Mouse (Mus musculus): ENCODE measurements around the gene Cdc14b. TPM values are rescaled to one million over a fixed set of nuclear protein-coding genes. Genes with fewer than 3 reads are reported as not detected.

Cdc14b gene
- polyA plus RNA-seq, 1 experiment from 2014 or later = 11.8 TPM

- 3% methylated on average over 3 of the region's 3 CpGs for WGBS
- H3K4me1 ChIP-seq (replicated peaks; ENCODE audit: control insufficient read depth, insufficient read depth) = no peaks in the 10 kb centered on the region
- no peaks in the 10 kb centered on the region for H3K36me3 ChIP-seq (ENCODE audit: control insufficient read depth, insufficient read depth, low read length)
- no peak overlapping the region for H3K9ac ChIP-seq (ENCODE audit: low read length)
- TF ChIP-seq EP300 (optimal IDR thresholded peaks at IDR 0.05) (no peak), CTCF (IDR thresholded peaks at IDR 0.05; ENCODE audit: low read depth) (peak; percentile 87)
- H3K9me3 ChIP-seq (ENCODE audit: control insufficient read depth, low read length) = no peaks in the 10 kb centered on the region
- no peaks in the 10 kb centered on the region for H3K27me3 ChIP-seq (ENCODE audit: control insufficient read depth, insufficient read depth, low read length)
- no peak overlapping the region for H3K27ac ChIP-seq (replicated peaks)
- H3K4me3 ChIP-seq (ENCODE audit: low read depth, low read length) = no peak overlapping the region
- H3K4me2 ChIP-seq (replicated peaks; ENCODE audit: low read depth) = no peak overlapping the region
- ATAC-seq (ENCODE audit: low FRiP score, low TSS enrichment) (no peak), DNase-seq (ENCODE audit: low spot score) (no peak)
Observed at GRCm38 (mm10) chr13:64315483-64316050, 40.5 kb upstream of the Cdc14b start.

DNA sequence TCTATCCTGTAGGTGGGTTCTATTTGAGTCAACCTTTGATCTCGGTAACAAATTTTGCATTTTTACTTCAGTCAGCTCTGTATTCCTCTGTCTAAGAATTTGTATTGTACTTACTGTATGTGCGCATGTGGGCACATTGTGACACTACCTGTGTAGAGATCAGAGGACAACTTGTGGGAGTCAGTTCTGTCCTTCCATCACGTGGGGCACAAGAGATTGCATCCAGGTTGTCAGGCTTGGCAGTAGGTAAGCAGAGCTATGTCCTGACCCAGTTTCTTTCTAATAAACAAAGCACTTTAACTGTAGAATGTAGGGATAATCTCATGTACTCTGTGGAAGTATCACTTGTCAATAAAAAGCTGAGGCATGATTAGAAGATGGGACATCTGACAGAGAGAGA, 39.0 kb upstream of the Cdc14b start:
- Histone ChIP-seq H3K4me3 (ENCODE audit: low read depth, low read length) (no peak overlapping the region), H3K27ac (replicated peaks) (no peak overlapping the region), H3K27me3 (ENCODE audit: control insufficient read depth, insufficient read depth, low read length) (no peaks in the 10 kb centered on the region), H3K9ac (ENCODE audit: low read length) (no peak overlapping the region), H3K9me3 (ENCODE audit: control insufficient read depth, low read length) (no peaks in the 10 kb centered on the region), H3K4me2 (replicated peaks; ENCODE audit: low read depth) (no peak overlapping the region), H3K4me1 (replicated peaks; ENCODE audit: control insufficient read depth, insufficient read depth) (peaks cover 2% of the 10 kb centered on the region; the same call in 1 of the 2 replicates), H3K36me3 (ENCODE audit: control insufficient read depth, insufficient read depth, low read length) (no peaks in the 10 kb centered on the region)
- TF ChIP-seq CTCF (IDR thresholded peaks at IDR 0.05; ENCODE audit: low read depth) = no peak
- no peak for TF ChIP-seq EP300 (optimal IDR thresholded peaks at IDR 0.05)
- ATAC-seq (ENCODE audit: low FRiP score, low TSS enrichment) (no peak), DNase-seq (ENCODE audit: low spot score) (no peak)
- 73% methylated on average over 3 of the region's 3 CpGs for WGBS

DNA sequence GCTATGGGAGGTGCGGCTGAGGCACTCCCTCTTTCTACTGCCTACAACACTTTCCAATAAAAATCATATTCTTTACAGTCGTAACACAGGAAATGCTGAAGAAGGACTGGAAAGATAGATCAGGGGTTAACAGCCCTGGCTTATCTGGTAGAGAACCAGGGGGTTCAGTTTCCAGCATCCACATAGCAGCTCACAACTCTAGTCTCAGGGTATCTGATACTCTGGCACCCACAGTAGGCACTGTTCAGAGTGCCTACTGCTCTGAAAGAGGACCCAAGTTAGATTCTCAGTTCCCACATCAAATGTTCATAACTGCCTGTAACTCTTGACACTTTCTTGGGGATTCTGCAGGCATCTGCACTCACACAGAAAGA, 37.8 kb upstream of the Cdc14b start:
- peak overlapping the region; percentile 98 for H3K27ac ChIP-seq (replicated peaks)

DNA sequence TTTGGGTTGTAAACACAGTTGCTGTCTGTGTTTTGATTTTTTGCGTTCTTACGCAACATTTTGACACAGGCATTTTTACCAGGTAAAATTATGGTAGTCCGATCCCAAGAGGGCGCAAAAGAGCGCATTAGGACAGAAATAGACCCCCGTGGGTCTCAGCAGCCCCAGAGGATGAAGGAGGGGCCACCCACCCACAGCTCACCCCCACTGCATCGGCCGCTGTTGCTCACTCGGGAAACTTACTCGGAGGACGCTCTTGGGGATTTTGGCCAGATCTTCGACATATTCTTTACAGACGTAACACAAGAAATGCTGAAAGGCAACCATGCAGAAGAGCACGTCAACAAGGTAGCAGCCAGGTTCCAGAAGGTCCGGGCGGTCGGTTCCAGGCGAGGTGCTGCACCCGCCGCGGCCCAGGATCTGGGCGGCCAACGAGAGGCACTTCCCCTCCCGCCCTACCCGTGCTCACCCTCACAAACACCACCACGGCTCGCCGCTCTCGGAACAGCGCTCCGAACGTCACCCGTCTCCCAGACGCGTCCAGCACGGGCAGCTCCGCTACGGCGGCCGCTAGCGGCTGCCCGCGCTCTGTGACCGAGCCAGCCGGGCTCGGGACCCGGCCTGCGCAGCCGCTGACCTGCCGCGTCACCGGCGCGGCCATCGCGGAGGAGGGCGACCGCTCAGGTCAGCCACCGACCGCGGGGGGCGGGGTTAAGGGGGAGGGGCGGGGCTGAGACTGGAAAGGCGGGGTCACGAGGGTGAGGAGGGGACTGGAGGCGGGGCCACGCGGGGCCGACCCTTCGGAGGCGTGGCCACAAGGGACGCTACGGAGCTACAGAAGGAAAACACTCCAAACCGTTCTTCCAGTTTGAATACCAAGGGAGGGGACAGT, 37.2 kb upstream of the Cdc14b start, which contains the start of gene Aaed1:
Aaed1 (minus strand) TSS at position 687 of the 892 bp plus-strand sequence.
- peaks cover 2% of the 10 kb centered on the region; the same call in 1 of the 2 replicates for H3K4me1 ChIP-seq (replicated peaks; ENCODE audit: control insufficient read depth, insufficient read depth)
- H3K27ac ChIP-seq (replicated peaks) = peak within 1 kb of the TSS; percentile 98
- ATAC-seq (ENCODE audit: low FRiP score, low TSS enrichment) (peak; percentile 91), DNase-seq (ENCODE audit: low spot score) (peak; percentile 99)
- no peaks in the 10 kb centered on the region for H3K36me3 ChIP-seq (ENCODE audit: control insufficient read depth, insufficient read depth, low read length)
- H3K4me3 ChIP-seq (ENCODE audit: low read depth, low read length) = peak within 1 kb of the TSS; percentile 83
- peak within 1 kb of the TSS; percentile 74 for H3K4me2 ChIP-seq (replicated peaks; ENCODE audit: low read depth)
- under 1% methylated on average over 70 of the region's 74 CpGs for WGBS
- peak within 1 kb of the TSS; percentile 84 for H3K9ac ChIP-seq (ENCODE audit: low read length)
- TF ChIP-seq CTCF (IDR thresholded peaks at IDR 0.05; ENCODE audit: low read depth) (peak; percentile 61), EP300 (optimal IDR thresholded peaks at IDR 0.05) (no peak)
- H3K27me3 ChIP-seq (ENCODE audit: control insufficient read depth, insufficient read depth, low read length) = no peaks in the 10 kb centered on the region
- no peaks in the 10 kb centered on the region for H3K9me3 ChIP-seq (ENCODE audit: control insufficient read depth, low read length)

More for the DNA sequence above, 37.8 kb upstream of the Cdc14b start:
- Histone ChIP-seq H3K9me3 (ENCODE audit: control insufficient read depth, low read length) (no peaks in the 10 kb centered on the region), H3K9ac (ENCODE audit: low read length) (peak overlapping the region; percentile 43; the same call in 1 of the 2 replicates), H3K4me2 (replicated peaks; ENCODE audit: low read depth) (peak overlapping the region; percentile 74), H3K4me1 (replicated peaks; ENCODE audit: control insufficient read depth, insufficient read depth) (peaks cover 2% of the 10 kb centered on the region; the same call in 1 of the 2 replicates), H3K36me3 (ENCODE audit: control insufficient read depth, insufficient read depth, low read length) (no peaks in the 10 kb centered on the region), H3K4me3 (ENCODE audit: low read depth, low read length) (peak overlapping the region; percentile 83), H3K27me3 (ENCODE audit: control insufficient read depth, insufficient read depth, low read length) (no peaks in the 10 kb centered on the region)
- TF ChIP-seq CTCF (IDR thresholded peaks at IDR 0.05; ENCODE audit: low read depth) (no peak), EP300 (optimal IDR thresholded peaks at IDR 0.05) (peak; percentile 58)
- ATAC-seq (ENCODE audit: low FRiP score, low TSS enrichment) (no peak), DNase-seq (ENCODE audit: low spot score) (no peak)
- 0% methylated on average over 2 of the region's 2 CpGs for WGBS

DNA sequence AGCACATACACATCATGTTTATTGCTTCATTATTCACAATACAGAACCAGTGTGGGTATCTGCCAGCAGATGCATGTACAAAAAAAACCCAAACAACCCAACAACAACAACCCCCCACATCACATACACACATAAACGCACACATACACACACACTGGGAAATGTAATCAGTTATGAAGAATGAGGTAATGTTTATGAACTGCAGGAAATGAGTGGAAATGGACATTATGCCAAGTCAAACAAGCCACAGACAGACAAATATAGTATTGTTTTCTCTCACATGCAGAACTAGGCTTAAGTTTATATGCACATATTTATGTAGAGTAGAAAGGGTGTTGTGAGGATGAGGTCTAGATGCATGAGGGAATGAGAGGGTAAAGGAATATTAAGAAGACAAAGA, 36.2 kb upstream of the Cdc14b start:
- ATAC-seq (ENCODE audit: low FRiP score, low TSS enrichment) (peak; percentile 30; the same call in 1 of the 2 replicates), DNase-seq (ENCODE audit: low spot score) (no peak)
- H3K27me3 ChIP-seq (ENCODE audit: control insufficient read depth, insufficient read depth, low read length) = no peaks in the 10 kb centered on the region
- WGBS = 20% methylated on average over 1 of the region's 1 CpGs
- TF ChIP-seq EP300 (optimal IDR thresholded peaks at IDR 0.05) (no peak), CTCF (IDR thresholded peaks at IDR 0.05; ENCODE audit: low read depth) (no peak)
- H3K27ac ChIP-seq (replicated peaks) = peak overlapping the region; percentile 98
- peak overlapping the region; percentile 83 for H3K4me3 ChIP-seq (ENCODE audit: low read depth, low read length)
- peaks cover 2% of the 10 kb centered on the region; the same call in 1 of the 2 replicates for H3K4me1 ChIP-seq (replicated peaks; ENCODE audit: control insufficient read depth, insufficient read depth)
- H3K9ac ChIP-seq (ENCODE audit: low read length) = no peak overlapping the region
- no peaks in the 10 kb centered on the region for H3K9me3 ChIP-seq (ENCODE audit: control insufficient read depth, low read length)
- no peaks in the 10 kb centered on the region for H3K36me3 ChIP-seq (ENCODE audit: control insufficient read depth, insufficient read depth, low read length)
- peak overlapping the region; percentile 74 for H3K4me2 ChIP-seq (replicated peaks; ENCODE audit: low read depth)
